Mouse (Mus musculus): Measurements from ENCODE around the gene Toporsl.

DNA sequence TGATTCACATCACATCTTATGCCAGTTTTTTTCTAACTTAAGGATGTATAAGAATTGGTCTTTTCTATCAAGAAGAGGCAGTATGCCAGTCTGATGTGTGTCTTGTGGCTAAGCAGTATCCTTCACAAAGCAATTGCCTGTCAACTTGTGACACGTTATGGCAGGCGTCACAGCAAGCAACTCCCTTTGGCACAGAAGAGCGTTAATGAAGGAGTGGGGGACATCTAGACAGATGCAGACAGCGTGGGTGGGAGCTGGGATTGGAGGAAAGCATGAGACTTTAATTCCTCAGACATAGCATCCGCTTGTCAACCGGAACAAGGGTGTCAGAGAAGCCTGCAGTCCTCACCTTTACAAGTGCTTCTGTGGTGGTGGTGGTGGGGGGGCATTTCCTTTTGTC is 38.9 kb downstream of the Toporsl start:
- TF ChIP-seq CTCF (IDR thresholded peaks at IDR 0.05; ENCODE audit: control insufficient read depth, insufficient read depth, insufficient replicate concordance, low read depth, low read length) (no peak), POLR2A (IDR thresholded peaks at IDR 0.05; ENCODE audit: control insufficient read depth, low read depth, low read length) (no peak)

Measured in testis, adult 2 months (tissue).